Mouse (Mus musculus): ENCODE measurements around the gene Cfhr2. TPM values are rescaled to one million over a fixed set of nuclear protein-coding genes. Genes with fewer than 3 reads are reported as not detected.

Cfhr2 gene
- polyA plus RNA-seq, 1 experiment from 2014 or later = 0.30 TPM

Other genes with a start within 250 kb of the Cfhr2 start
- 0.11 TPM in 1 of 2 replicates, not detected in the other for gene Gm4788, start 77.5 kb downstream of the Cfhr2 start, polyA plus RNA-seq (2014; fragmentation: Nextera tagmentation; extraction: Ambion mirVana)